Mouse (Mus musculus): ENCODE measurements around the gene Fndc3b.

DNA sequence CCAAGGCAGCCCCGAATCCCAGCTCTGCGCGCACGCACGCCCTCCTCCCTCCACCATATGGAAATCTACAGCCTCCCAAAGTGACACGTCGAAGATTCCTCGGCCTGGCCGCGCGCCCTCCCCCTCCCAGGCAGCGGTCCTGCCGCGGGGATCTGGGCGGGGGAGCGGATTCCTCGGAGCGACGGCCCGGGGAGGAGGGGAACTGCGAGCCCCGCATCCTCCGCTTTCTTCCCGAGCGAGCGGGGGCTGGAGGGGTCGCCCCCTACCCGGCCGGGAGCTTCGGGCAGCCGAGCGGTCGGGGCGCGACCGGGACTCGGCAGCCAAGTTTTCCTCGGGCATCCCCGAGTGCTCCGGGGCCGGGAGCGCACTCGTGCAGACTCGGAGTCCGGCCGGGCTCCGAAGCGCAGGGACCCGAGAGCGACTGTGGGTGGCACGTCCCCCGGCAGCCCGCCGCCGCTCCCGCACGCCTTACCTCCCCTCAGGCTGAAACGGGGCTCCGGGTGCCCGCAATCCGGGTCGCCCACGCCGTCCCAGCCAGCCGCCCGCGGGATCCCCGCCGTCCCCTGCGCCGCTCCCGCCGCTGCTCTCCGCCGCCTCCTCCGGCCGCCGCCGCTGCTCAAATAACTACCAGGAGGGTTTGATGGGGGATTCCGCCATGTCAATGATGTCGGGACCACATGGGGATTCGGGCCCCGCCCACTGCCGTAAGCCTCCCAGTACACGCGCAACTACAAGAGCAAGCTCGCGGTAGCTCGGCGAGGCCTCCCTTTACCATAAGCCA, at the start of gene Fndc3b:
- no peak for TF ChIP-seq CTCF (IDR thresholded peaks at IDR 0.05; ENCODE audit: control insufficient read depth, insufficient read depth, insufficient replicate concordance, low read depth, low read length)
- TF ChIP-seq POLR2A (IDR thresholded peaks at IDR 0.05; ENCODE audit: control insufficient read depth, low read depth, low read length) = peak; percentile 67
